Mouse (Mus musculus) olfactory bulb, adult 2 months (tissue): ENCODE data around the gene Dppa3.
"Not testable (repeated sequence)": the region's sequence is repeated elsewhere in the genome, so short reads cannot be mapped to it uniquely, and the experiment has no call there.

Experiments used
- CTCF ChIP-seq: fragments of 200-500 bp; IDR thresholded peaks from 2 replicates; pipeline ENCODE4 v1.5.1; 2012; ENCODE audit warnings: low read depth, mild to moderate bottlenecking, low read length, moderate library complexity; ENCODE audit not compliant: insufficient read depth
- POLR2A ChIP-seq: fragments of 200-500 bp; IDR thresholded peaks from 2 replicates; pipeline ENCODE4 v1.6.1; 2012; ENCODE audit warnings: mild to moderate bottlenecking, low read depth, low read length, moderate library complexity; ENCODE audit not compliant: insufficient read depth

- not testable (repeated sequence) for TF ChIP-seq CTCF, POLR2A
Measured at GRCm38 (mm10) chr6:122644196-122644595, 18.0 kb downstream of the Dppa3 start.
